Mouse (Mus musculus) thymus, postnatal 36 days (tissue): ENCODE results near the gene Pde4a.
"Not testable (repeated sequence)": the region's sequence is repeated elsewhere in the genome, so short reads cannot be mapped to it uniquely, and the experiment has no call there.

Experiments
- DNase-seq, 2 experiments: peaks; one replicate each; pipeline ENCODE4 v3.0.0; 2022; ENCODE audit warnings: mixed read lengths in 2 of 2

The Pde4a gene

DNA sequence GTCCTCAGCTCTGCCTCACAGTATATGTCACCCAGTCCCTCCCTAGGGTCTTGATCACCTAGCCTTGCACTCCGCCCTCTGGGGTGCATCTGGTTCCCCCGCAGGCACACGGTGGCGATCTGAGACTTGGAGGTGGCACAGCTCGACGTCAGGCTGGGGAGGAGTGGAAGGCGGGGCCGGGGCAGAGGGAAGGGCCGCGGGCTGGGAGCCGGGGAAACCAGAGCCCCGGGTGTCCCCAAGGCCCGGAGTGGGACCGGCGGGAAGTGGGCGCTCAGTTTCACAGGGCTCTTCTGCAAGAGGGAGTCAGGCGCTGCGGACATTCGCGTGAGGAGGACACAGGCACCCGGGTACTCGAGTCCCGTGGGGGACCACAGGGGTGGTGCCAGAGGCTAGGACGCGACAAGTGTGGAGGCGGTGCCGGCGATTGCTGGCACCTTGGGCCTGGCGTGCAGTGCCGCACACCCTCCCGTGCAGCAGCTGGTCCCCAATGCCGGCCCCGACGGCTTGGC, 18.4 kb downstream of the Pde4a start:
- peak; percentile 58 to 69 for DNase-seq

DNA sequence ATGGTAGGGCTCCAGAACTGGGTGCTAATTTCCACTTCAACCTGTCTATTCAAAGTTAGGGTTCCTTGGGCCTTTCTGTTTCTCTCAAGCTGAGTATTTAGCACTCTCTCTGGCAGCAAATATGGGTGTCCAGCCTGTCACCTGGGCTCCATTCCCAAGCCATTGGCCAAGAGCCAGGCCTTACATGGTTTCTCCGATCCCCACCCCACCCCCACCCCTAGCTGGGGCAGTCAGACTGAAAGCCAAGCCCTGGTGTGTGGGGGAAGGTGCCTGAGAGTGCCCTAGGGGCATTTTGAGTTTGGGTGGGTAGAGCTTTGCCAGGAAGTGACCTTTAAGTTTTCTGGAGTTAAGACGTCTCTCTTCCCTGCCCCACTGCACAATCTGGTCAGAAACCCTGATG, 19.2 kb downstream of the Pde4a start:
- no peak for DNase-seq

GRCm38 (mm10) chr9:21185436-21185835, 19.9 kb downstream of the Pde4a start:
- DNase-seq, result no peak

- DNase-seq, result no peak
These were observed 24.4 kb downstream of the Pde4a start for GRCm38 (mm10) chr9:21189905-21190304.

- DNase-seq, result no peak
These were observed 25.2 kb downstream of the Pde4a start for GRCm38 (mm10) chr9:21190670-21191069.

GRCm38 (mm10) chr9:21193786-21194185, 28.3 kb downstream of the Pde4a start:
- no peak for DNase-seq

- DNase-seq, result no peak
These were observed 29.4 kb downstream of the Pde4a start for GRCm38 (mm10) chr9:21194787-21195493.

DNA sequence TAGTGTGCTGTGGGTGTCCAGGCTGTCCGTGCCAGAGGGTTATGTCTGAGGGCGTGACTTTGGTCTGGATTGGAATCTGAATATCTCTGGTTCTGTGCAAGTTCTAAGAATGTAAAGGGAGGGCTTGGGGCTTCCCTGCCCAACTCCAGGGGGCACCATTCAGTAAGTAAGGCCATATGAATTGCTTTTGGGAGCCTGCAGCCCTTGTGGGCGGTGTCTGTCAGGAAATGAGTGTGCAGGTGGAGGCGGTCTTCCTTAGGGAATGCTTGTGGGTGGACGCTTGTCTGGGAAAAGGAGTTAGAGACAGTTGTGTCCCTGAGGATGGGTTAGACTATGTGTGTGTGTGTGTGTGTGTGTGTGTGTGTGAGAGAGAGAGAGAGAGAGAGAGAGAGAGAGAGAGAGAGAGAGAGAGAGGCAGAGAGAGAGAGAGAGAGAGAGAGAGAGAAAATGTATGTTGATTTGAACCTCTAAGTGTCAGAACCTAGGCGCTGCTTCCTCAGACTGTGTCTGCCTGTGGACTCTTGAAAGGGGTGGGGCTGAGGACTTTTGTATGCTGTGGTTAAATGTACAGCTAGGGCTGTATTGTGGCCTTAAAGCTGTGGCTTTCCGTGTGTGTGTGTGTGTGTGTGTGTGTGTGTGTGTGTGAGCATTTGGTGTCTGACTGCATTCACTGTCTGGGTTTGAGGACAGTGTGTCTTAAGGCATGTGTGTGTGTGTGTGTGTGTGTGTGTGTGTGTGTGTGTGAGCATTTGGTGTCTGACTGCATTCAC, 30.4 kb downstream of the Pde4a start:
- DNase-seq, result not testable (repeated sequence)

DNA sequence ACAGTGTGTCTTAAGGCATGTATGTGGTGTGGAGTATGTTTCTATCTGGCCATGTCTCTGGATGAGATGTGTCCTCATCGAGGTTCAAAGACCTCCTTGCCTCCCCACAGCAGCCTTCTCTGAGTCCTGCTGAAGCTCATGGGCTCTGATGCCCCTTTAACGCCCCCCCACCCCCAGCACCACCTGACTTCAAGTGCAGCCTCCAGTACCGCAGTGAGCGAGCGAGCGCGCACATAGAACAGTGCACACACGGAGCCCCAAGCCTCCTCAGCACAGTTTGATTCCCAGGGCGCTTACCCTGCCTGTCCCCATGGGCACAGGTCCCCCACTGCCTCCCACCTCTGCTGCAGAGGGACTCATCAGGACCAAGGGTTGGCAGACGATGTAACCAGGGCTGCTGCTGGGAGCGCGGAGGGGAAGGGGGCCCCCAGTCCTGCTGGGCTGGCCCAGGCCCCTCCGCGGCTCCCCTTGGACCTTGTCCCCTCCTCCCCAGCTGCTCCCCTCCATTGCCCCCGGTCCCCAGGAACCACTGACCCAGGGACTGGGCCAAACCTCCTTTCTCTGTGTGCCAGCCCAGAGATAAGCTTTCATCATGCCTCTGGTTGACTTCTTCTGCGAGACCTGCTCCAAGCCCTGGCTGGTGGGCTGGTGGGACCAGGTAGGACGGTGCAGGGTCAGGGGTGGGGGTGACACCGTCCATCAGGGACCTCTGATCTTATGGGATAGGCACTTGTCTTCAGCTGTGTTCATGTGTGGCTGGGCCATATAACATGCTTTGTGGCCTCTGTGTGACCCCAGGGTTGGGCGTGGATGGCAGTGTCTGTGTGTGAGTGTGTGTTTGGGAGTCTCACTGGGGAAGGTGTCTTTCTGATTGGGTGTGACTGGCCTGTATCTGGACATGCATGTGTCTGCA, 31.3 kb downstream of the Pde4a start:
- no peak for DNase-seq

DNA sequence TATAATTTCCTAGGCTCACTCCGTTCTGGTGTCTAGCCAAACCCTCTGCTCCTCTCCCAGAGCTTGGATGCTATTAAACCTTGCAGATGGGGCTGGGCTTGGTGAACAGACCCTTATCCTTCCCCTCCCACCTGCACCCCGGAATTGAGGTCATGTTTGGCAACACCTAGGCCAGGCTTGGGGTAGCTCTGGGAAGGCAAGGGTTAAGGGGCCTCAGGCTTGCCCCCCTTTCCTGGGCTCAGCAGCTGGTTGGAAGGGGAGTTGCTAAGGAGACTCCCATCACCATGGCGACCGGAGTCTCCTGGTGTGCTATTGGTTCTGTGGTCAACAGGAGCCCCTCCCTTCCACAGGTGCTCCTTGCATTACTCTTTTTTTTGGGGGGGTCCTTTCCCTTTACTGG, 32.5 kb downstream of the Pde4a start:
- no peak for DNase-seq

- DNase-seq, result no peak
These were observed 33.4 kb downstream of the Pde4a start for GRCm38 (mm10) chr9:21198960-21199359.

DNA sequence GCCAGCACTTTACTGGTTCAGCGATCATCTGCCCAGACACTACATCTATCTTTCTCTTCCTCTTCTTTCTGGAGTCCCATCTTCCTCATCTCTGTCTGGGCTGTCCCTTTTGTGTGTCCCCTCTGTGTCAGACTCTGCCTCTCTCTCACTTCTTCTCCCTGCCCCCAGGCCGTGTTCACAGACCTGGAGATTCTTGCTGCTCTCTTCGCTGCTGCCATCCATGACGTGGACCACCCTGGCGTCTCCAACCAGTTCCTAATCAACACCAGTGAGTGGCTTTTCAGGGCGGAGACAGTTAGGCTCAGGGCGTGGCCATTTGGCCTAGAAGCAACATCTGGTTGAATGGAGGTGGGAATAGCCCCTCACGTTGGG, 38.6 kb downstream of the Pde4a start:
- no peak for DNase-seq

DNA sequence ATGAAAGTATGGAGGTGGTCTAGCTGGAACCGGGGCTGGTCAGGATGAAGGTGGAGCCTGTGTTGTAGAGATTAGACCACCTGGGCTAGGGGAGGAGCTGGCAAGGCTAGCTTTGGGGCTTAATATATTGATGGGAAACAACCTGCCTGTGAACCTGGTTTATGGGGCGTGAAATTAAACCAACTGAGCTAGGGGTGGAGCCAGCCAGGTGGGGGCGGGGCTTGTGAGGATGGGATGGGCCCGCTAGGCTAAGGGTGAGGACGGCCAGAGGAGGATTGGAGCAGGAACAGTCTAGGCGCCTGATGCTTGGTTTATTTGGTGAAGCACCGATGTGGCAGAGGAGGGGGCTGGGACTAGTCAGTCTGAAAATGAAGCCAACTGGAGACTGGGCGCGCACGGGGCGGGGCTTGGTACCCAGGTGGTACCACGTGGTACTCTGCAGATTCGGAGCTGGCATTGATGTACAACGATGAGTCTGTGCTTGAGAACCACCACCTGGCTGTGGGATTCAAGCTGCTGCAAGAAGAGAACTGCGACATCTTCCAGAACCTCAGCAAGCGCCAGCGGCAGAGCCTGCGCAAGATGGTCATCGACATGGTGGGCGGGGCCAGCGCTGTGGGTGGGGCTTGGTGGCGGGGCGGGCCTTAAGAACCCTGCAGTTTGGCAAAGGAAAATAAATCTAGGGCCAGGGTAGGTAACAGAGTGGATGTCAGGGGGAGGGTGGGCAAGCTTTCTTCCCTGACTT, 39.2 kb downstream of the Pde4a start:
- no peak for DNase-seq

- no peak for DNase-seq
These were observed 41.3 kb downstream of the Pde4a start for GRCm38 (mm10) chr9:21206848-21207247.

- no peak for DNase-seq
These were observed 43.1 kb downstream of the Pde4a start for GRCm38 (mm10) chr9:21208626-21209025.

DNA sequence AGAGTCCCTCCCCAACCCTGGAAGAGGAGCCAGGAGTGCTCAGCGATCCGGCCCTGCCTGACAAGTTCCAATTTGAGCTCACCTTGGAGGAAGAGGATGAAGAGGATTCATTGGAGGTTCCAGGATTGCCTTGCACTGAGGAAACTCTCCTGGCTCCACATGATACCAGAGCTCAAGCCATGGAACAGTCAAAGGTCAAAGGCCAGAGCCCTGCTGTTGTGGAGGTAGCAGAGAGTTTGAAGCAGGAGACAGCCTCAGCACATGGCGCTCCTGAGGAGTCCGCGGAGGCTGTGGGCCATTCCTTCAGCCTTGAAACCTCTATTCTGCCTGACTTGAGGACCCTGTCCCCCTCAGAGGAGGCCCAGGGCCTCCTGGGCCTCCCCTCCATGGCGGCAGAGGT, 45.3 kb downstream of the Pde4a start:
- DNase-seq, result no peak

GRCm38 (mm10) chr9:21211624-21212023, 46.1 kb downstream of the Pde4a start:
- no peak for DNase-seq

- DNase-seq, result no peak
These were observed 48.2 kb downstream of the Pde4a start for GRCm38 (mm10) chr9:21213617-21214190.

GRCm38 (mm10) chr9:21216050-21216841, 50.7 kb downstream of the Pde4a start:
- DNase-seq, result no peak

- no peak for DNase-seq
These were observed 54.3 kb downstream of the Pde4a start for GRCm38 (mm10) chr9:21219820-21220219.
